Mouse (Mus musculus): ENCODE measurements around the gene Exoc6b.
"Not testable (repeated sequence)": the region's sequence is repeated elsewhere in the genome, so short reads cannot be mapped to it uniquely, and the experiment has no call there.

The Exoc6b gene

DNA sequence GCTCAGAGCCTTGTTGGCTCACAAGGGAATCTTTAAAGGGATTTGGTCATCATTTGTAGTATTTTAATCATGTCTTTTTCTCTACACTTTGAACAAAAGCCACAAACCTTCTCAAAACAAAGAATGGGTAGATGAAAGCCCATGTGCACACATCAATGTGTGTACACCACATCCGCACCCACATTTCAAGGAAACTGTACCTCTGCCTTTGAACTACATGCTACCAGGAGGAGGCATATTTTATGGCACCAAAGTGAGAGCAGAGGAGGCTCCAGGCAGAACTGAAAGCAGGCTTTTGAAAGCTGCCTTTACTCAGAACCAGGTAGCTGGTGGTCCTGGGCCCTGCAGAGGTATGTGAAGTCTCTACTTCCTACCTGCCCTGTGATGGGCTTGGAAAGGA is 452.3 kb downstream of the Exoc6b start:
- DNase-seq: peak; percentile 35 to 46

DNA sequence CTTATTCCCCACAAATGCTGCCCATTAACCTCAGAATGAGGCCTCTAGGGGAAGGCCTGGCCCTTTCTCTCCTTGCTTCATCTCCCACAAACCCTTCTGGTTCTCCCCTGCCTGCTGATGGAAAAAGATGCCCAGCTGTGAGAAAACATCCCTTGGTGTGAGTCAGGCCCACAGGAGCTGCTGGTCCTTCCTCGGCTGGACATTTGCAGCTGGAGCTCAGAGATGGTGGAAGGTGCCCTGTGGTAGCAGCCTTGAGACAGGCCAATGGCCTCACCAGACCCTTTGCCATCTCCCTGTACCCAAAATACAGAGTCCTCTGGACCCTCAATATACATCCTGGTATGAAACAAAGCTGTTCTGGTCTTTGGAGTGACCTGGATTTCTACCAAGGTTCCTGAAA is 452.7 kb downstream of the Exoc6b start:
- DNase-seq: no peak

DNA sequence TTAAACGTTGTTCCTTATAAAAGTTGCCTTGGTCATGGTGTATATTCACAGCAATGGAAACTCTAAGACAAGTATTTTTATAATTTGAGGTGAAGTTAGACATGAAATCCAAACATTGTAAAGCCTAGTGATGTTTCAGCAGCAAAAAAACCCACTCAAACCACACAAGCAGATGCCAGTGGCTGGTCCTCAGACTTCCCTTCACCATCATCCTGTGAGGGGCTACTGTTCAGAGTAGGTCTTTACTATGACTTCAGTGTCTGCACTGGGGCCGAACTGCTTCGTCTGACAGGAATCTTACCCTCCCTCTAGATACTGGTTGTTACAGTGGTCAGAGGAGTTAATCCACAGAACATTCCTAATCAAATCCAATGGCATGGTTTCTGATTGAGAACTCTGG is 455.8 kb downstream of the Exoc6b start:
- no peak for DNase-seq

DNA sequence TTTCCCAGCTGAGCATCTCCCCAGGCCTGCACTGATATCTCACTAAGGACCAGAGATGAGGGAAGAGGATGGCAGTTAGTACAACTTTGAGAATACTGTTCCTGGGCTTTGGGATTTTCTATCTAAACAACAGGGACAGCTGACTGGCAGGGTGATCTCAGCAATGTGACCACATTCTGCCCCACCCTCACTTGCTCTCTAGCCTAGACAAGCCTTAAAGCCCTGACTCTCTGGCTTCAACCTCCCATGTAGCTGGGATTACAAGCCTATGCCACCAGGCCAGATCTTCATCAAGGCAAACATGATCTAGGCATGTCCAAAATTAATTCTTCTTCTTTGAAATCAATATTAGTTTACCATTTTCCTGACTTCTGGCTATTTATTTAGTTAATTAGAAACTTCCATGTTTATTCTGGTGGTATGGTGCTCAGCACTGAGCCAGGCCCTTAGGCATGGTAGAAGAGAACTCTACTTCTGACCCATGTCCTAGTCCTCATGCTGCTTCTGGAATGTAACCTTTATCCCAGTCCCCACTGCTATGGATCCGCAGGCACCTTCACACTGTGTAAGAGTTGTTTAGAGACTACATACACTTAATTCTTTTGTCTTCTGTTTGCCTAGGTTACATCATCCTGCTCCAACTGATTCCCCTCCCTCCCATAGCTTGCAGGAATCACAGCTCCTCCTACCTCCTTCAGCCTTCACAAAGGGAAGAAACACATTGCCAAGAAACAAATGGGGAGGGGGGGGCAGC is 468.0 kb downstream of the Exoc6b start:
- DNase-seq: no peak

DNA sequence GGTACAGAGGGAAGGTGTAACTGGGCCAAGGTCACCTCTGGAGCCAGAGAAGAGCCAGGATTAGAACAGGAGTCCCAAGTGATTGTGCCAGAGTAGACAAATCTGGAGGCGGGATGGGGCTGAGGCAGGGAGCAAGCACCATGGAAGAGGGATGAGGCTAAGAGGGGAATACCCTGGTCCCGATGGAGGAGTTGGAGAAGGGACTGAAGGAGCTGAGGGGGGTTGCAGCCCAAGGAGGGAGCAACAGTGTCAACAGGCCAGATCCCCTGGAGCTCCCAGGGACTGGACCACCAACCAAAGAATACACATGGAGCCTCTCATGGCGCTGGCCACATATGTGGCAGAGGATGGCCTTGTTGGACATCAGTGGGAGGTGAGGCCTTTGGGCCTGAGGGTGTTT is 470.0 kb downstream of the Exoc6b start:
- not testable (repeated sequence) for DNase-seq

DNA sequence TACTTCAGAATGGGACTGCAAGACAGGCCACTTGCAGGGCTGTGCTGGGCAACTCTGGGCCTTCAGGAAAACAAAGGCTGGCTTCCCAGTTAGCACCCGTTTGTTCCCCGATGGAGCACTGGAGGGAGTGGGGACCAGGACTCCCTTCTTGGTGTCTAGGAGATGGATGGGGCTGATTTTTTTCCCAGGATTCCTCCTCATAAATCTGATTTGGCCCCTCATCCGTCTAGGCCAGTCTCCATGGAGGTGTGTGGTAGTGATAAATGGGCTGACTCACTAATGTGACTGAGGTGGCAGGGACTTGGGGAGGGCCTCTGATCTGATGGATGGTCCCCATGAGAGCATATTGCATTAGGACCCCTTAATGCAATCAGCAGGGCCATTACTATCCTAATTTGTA is 470.6 kb downstream of the Exoc6b start:
- no peak for DNase-seq

DNA sequence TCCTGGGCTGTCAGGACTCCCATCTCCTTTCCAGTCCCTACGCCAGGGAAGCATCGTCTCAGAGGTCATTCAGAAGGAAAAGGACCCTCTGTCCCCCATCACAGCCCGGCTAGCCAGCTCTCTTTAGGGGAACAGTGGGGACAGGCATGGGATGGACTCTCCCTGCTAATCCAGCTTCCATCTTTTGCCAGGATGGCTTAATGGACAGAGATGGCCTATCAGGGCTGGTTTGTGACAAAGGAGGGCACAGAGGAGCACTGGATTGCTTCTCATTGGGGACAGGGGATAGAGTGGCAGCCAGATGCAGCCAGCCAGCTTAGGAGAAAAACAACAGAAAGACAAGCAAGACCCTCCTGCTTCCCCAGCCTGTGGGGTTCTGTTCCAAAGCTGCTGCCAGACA is 474.7 kb downstream of the Exoc6b start:
- DNase-seq: no peak

DNA sequence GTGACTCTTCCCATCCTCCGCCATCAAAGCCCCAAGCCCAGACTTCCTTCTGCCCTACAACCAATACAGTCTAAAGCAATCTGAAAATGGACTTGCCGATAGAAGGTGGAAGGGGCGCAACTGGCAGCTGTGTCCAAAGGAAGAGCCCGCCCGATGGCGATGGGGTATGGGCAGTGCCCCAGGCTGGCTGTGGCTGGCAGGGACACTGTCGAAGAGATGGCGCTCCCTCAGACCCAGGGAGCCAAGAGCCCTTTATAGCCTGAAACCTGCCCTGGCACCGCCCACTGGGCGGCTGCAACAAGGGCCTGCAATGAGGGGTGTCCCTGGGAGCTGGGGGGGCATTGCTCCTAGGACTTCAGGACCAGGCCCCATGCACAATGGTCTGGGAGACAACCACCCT is 475.6 kb downstream of the Exoc6b start, which contains the start of gene Cyp26b1:
Gene Cyp26b1, minus strand, starts transcription at position 216 of the 400 bp plus-strand sequence.
- DNase-seq: peak in 1 of 2 experiments; percentile 4

DNA sequence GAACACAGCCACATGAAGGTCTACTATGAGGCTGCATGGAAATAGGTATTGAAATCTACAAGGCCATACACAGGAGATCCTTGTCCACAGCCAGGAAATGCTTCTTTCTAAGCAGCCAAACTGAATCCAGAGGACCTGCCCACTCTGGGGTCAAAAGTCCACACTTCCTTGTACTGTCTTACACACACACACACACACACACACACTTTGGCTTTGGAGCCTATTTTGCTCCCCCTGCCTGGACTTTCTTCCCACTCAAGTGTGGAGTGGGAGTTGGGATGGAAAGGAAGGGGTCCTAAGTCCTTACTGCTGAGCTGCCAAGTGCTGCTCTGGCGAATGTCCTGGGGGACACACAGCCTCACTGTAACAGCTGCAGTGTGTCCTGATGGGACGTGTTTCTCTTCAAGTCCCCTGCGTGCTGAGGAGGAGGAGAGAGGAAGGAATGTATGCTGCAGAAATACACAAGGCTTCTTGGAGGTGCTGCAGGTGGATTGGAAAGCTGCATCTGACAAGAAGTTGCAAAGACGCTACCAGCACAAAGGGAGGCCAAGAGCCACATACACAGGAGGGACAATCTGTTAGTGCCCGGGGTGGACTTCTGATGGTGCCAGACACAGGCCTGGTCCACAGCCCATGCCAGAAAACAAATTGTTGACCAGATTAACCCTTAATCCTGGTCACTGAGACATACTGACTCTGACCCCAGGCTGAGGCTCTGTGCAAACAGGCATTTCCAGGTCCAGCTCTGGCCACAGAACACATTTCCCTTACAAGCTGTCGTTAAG is 478.2 kb downstream of the Exoc6b start:
- peak in 1 of 2 experiments; percentile 1 for DNase-seq

DNA sequence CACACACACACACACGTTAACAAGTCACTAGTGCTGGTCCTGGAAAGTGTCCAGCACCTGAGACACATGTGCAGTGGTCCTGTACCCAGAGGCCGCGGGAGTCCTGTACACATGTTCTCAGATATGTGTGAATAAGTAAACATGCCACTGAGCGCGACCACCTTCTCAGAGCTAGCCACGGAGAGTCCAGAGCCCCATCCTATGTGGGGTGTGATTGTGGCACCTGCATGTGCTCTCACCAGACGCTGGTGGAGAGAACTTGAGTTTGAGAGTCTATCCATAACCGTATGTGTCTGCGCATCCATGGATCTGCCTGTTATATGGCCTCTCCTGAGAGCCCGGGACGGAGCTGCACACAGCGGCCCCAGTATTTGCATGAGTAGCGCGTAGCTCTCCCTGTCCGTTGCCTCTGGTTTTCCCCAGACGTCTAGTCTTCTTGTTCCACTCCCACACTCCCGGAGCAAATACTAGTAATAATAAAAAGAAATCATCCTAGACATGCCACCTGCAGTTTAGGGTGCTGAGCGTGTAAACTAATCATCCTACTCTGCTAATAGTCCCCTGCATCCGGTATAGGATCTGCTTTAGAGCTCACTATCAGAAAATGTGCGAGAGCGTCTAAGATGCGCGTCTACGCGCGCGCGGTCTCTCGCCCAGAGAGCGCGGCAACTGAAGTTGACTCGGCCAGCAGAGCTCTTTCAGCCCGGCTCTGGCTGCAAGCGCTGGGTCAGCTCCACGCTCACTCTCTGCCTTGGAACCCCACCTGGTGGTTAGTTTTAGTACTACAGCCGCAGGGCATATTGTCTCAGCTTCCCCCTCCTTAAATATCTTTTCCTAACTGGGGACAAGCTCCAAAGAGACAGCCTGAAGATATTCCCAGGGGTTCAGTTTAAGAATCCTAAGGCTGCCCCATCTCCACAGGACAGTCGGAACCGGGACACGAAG is 479.3 kb downstream of the Exoc6b start:
- DNase-seq: peak; percentile 60 to 70

DNA sequence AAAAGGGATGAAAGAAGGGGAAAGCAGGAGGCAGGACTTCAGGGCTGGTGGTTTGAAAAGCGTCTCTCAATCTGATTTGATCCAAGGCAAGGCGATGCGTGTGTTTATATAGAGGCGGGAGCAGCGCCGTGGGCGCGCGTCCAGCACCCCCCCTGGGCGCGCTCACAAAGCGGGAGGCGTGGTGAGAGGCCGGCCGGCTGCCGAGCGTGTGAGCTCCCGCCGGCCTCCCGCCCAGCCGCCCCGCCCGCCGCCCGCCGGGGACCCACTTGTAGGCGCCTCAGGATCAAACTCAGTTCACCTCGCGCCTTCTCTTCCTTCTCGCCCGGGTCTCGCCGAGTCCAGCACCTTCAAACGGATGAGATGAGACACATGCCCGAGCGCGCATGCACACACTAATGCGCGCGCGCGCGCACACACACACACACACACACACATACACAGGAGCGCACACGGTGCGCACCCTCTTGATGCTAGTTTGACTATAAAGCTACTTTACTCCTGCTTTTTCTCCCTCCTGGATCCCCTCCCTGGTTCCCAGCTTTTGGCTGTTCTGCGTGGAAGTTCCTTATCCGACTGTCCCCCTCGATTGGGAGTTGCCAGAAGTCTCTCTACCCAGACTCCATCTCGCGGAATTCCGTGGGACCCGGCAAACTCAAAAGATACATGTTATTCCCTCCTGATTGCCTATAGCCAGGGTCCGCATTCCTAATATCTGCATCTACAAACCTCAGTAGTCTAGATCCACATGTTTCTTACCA is 480.2 kb downstream of the Exoc6b start:
- peak in 1 of 2 experiments; percentile 5 for DNase-seq

DNA sequence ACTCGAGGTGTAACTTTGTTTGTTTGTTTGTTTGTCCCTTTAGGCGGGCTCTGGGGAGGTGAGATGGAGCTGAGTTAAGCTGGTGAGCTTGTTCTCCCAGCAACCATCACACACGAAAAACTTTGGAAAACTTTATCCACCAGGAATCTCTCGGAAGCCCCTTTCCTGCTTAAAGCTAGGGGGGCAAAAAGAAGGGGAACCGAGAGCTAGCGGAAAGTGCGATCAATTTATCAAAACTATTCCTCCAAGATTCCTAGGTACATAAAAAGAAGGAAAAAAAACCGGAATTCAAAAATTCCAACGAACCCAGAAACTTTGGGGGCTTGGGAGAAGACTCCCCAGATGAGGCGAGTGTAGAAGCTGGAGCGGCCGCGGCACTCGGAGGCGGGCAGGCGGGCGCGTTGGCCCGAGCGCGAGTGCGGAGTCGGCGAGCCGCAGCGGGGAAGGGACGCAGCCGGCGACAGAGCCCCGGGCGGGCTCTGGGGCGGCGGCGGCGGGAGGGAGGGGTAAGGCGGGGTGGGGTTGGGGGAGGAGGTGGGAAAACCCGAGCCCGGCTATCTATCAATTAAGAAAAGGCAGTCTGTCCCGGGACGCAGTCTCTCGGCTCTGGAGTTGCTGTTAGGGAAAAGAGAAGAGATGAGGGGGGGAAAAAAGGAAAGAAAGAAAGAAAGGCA is 481.0 kb downstream of the Exoc6b start:
- DNase-seq: peak in 1 of 2 experiments; percentile 4

DNA sequence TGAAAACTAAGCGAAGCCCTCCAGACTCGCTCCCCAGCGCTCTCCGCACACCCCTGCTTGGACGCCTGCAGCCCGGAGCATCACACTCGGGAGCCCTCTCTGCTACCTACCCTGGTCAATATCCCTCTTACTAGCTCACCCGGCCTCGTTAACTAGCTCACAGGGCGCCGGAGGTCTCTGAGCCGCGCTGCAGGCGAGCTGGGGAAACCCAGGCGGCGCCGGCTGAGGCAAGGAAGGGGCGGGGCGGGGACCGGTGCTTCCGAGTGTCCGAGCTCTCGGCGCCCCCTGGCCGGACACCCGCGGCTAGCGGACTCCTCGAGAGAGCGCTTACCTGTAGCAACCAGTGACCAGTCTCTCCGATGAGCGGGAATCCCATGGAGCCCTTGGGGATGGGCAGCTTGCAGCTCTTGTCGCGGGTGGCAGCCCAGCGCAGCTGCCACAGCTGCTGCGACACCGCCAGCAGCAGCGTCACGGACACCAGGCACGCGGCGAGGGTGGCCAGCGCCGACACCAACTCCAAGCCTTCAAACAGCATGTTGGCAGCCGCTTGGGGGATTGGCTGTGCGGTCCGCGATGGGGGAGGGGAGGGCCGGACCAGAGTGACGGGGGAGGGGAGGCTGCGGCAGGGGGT is 481.7 kb downstream of the Exoc6b start:
- peak in 1 of 2 experiments; percentile 18 for DNase-seq

DNA sequence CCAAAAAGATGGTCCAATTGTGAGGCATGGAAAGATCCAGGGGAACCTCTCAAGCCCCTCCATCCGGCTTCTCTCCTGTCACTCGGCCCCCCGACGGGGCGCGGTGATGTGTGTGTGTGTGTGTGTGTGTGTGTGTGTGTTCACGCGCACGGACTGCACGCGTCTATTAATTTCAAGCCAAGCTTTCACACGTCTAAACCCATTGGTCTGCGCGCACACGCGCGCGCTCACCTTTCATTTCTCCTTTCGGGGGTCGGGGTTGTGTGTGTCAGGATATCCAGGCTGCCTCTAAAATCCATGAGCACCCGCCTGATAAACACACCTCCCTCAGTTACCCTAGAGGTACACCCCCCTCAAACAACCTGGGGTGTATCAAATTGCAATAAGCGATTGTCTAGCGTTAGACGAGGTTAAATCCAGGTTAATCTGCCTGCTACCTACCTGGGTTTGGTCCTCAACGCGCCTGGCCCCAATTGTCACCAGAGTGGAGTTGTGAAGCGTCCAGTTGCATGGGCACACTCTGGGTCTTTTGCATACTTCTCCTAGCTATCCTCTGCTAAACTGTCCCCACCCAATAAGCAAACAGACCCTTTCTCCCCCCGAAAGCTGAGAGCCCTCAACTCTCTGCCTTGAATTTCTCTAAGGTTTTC is 482.6 kb downstream of the Exoc6b start:
- peak in 1 of 2 experiments; percentile 3 for DNase-seq

DNA sequence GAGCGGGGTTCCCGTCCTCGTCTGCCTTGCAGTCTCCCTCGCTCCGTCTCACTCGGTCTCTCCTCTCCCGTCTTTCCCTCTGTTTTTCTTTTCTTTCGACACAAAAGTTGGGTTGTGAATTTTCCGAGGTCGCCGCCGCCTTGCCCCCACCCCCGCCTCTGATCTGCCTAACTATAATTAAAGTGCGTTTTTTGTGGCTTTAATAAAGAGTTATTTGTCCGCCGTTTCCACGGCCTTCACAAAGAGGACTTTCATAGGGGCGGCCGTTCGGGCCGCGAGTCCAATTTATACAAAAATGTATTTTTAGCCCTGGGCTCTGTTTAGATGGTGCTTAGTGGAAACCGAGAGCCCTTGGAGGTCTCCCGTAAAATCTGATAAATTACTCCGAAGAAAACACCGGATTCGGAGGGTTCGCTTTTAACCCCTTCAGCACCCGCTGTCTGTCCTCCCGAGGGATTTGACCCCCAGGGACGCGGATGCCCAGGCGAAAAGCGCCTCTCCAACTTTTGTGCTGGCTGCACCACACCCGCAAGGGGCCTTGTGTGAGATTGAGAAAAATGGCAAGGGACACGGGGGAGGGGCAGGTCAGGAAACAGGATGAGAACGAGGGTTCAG is 483.5 kb downstream of the Exoc6b start:
- DNase-seq: peak in 1 of 2 experiments; percentile 4

DNA sequence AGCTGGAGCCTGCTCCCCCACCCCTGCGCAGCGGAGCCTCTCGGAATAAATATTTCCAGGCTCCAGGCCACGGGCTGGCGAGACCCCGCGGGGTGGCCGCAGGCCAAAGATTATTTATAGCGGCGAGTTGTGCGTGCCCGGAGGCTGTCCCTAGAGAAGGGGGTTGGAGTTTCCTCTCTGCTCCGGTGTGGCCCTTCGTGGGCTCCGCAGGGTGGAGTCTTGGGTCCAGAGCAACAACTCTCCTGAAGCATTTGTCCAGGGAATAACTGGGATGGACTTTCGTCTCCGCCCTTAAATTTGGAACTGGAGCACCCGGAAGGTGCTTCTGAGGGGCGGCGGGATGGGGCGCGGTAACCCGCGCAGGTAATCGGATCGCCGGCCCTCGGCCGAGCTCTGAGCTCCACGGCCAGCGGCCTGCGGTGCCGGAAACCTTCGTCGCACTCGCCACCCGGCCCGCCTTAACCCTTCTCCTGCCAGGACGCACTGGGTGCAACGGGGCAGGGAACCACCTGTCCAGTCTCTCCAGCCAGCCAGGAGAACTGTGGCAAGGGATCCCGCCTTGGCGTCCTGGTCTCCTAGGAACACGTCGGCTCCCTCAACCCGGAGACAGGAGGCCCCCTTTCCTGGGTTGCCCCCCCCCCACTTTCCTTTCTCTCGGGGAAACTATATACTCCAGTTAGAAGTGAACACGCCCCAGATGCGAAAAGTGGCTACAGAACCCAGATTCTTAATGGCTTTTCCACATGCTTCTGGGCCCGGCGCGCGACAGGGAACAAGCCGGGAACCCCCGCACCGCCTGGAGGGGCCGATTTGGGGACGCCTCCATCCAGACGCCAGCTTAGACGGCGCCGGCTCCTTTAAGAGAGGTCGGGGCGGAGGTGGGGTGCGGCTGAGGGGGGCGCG is 484.3 kb downstream of the Exoc6b start:
- peak in 1 of 2 experiments; percentile 7 for DNase-seq

DNA sequence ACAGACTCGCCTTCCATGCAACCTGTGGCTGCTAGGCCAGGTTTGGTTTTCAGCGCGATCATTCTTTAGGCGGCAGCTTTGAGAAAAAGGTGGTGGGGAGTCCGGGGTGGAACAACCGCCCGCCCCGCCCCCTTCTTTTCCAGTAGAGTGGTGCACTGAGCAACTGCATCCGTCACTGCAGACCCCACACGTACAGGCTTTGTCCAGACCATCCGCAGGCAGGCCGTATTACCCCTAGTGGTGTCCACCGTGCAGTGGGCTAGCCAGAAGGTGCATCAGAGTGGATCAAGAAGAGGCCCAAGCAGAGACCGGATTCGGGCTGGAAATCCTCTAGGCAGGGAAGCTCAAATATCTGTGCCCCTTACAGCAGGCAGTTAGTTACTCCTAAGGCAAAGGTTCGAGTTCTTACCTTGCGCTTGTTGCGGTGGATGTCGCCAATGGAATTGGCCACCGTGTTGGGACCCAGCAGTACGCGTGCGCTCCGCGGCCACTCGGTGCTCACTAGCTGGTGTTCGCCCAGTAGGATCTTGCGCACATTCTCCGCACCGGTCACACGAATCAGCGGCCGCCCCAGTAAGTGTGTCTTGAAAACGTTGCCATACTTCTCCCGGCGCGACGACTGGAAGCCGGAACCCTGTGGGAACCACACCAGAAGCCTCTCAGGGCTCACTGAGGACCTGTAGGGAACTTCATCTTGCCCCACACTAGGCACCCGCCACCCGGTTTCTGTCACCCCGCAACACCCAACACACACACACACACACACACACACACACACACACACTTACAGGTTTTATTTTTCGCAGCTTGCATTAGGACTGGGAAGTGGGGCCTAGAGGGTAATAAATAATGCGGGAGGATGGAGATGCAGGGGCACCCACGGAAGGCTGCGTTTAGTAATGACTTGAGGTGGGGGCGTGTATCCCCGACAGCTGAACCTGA is 485.2 kb downstream of the Exoc6b start:
- peak in 1 of 2 experiments; percentile 2 for DNase-seq

DNA sequence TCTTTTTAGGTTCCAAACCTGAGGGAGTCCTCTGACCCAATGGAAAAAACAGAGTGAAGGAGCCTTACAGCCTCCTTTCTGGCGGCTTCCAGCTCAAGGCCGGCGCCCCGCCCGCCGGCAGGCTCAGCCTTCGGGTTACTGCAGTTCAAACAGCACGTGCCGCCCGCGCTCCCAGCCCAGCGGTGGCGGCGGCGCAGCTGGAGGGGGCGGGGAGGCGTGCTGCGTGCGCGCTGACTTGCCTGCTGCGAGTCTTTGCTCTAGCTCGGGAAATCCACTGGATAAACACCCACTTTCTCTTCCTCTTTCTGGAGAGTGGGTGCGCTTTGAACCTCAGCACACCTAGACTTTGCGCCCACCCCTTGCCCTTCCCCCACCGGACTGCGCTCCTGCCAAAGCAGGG is 485.9 kb downstream of the Exoc6b start:
- peak; percentile 60 to 75 for DNase-seq

Measured in thymus, postnatal 36 days (tissue).